In genomic region chr5:148399660-148400443, GRCm38 (mm10) we compare ENCODE assay signal across 7 mouse cellular contexts. TPM values are rescaled to one million over a fixed set of nuclear protein-coding genes. Genes with fewer than 3 reads are reported as not detected.
DNase-seq lines count a peak whose midpoint lies in the region; ATAC-seq lines count a peak whose summit lies in the region.

TSS of gene Slc7a1 (minus strand) at chr5:148399904.

- H3K4me1 ChIP-seq in intestine, embryonic 15.5 days (replicated peaks), result 0 out of 2 replicates have a peak, but pooled peaks cover 4% of the 10 kb centered on the region
- H3K4me1 ChIP-seq in midbrain, embryonic 10.5 days, result peaks cover 27% of the 10 kb centered on the region

- no peaks in the 10 kb centered on the region for H3K27me3 ChIP-seq in intestine, embryonic 15.5 days (replicated peaks)
- H3K27me3 ChIP-seq in midbrain, embryonic 10.5 days (ENCODE audit: low read depth, poor library complexity, severe bottlenecking), result peaks cover 14% of the 10 kb centered on the region; the same call in 1 of the 2 replicates

- peak; percentile 96 to 98 for DNase-seq in adrenal gland, adult (ENCODE audit: inconsistent age in 2 of 2, low spot score in 1 of 2)
- DNase-seq in embryo, embryonic 10.5 days (ENCODE audit: low spot score), result peak; percentile 81
- peak; percentile 90 for DNase-seq in gastrocnemius, postnatal 25 days
- DNase-seq in left cerebral cortex, postnatal 25 days (ENCODE audit: low spot score in 2 of 2), result peak; percentile 91 to 94
- peak; percentile 77 for DNase-seq in midbrain, embryonic 10.5 days (ENCODE audit: low spot score)
- DNase-seq in right cerebral cortex, postnatal 4 days, result peak; percentile 84

- 2% methylated on average over 52 of the region's 52 CpGs for WGBS in intestine, embryonic 15.5 days
- WGBS in midbrain, embryonic 10.5 days, result 3% methylated on average over 52 of the region's 52 CpGs

- intact Hi-C loops in left cerebral cortex, postnatal 25 days (cut with DNase I), result loop anchor here (5.0 kb wide), 3 partner anchors 52 to 152 kb away; partner anchors contain the start of gene Ubl3

- H3K9me3 ChIP-seq in intestine, embryonic 15.5 days, result no peaks in the 10 kb centered on the region
- H3K9me3 ChIP-seq in midbrain, embryonic 10.5 days (replicated peaks), result no peaks in the 10 kb centered on the region

- H3K36me3 ChIP-seq in intestine, embryonic 15.5 days, result no peaks in the 10 kb centered on the region
- peaks cover 7% of the 10 kb centered on the region for H3K36me3 ChIP-seq in midbrain, embryonic 10.5 days

- peak within 1 kb of the TSS; percentile 93 for H3K4me2 ChIP-seq in intestine, embryonic 15.5 days (replicated peaks)

- peak within 1 kb of the TSS; percentile 77 for H3K27ac ChIP-seq in intestine, embryonic 15.5 days
- H3K27ac ChIP-seq in midbrain, embryonic 10.5 days (replicated peaks), result peak within 1 kb of the TSS; percentile 91

- peak; percentile 95 for ATAC-seq in intestine, embryonic 15.5 days

- H3K4me3 ChIP-seq in intestine, embryonic 15.5 days (replicated peaks), result peak within 1 kb of the TSS; percentile 80
- peak within 1 kb of the TSS; percentile 74 for H3K4me3 ChIP-seq in midbrain, embryonic 10.5 days

- H3K9ac ChIP-seq in intestine, embryonic 15.5 days, result peak within 1 kb of the TSS; percentile 74

RNA-seq across cellular contexts. Expression of gene Slc7a1, which starts in this region (rescaled TPM):
- 1 to 10 TPM; 2.9 to 3.1 TPM for total RNA-seq in gastrocnemius, postnatal 25 days (2021)
- polyA plus RNA-seq in intestine, embryonic 15.5 days (2015; fragmentation: Nextera tagmentation; extraction: Ambion mirVana), result 26.5 and 28.8 TPM in 2 replicates
- 10 to 100 TPM; 30.6 to 30.9 TPM for total RNA-seq in left cerebral cortex, postnatal 25 days (2021)
- polyA plus RNA-seq in midbrain, embryonic 10.5 days (2016; fragmentation: Nextera tagmentation; extraction: Ambion mirVana), result 12.8 and 15.1 TPM in 2 replicates

Comparison
In these comparisons a context has a peak if more than half of its experiments do, and no peak if none do; other contexts are left out.
1. Peak in every context shown above with its lines: DNase-seq, ATAC-seq, H3K4me3 ChIP-seq and H3K27ac ChIP-seq.
2. RNA of gene Slc7a1 (total RNA-seq): 30.6 to 30.9 TPM in left cerebral cortex, postnatal 25 days; 2.9 to 3.1 TPM in gastrocnemius, postnatal 25 days; every median in the first group is over 4 times any median in the second.